Mouse (Mus musculus) embryonic facial prominence, embryonic 15.5 days (tissue): ENCODE data around the gene Ttc17. TPM values are rescaled to one million over a fixed set of nuclear protein-coding genes. Genes with fewer than 3 reads are reported as not detected.

Experiments used
- ATAC-seq: fragments of 200-750 bp; cut with Nextera tagmentation; 2 replicates; pipeline ENCODE4 v1.8.0; 2017; ENCODE audit warnings: low read depth, moderate TSS enrichment; ENCODE audit not compliant: insufficient number of reproducible peaks, low FRiP score, low TSS enrichment
- H3K27ac ChIP-seq: fragments of 300-500 bp; sonication (generic); replicated peaks from 2 replicates; pipeline ENCODE4 v1.5.1; 2015; ENCODE audit warnings: mild to moderate bottlenecking, inconsistent platforms
- H3K27me3 ChIP-seq: fragments of 300-500 bp; sonication (generic); 2 replicates; pipeline ENCODE4 v1.6.1; 2015; ENCODE audit warnings: inconsistent platforms
- H3K36me3 ChIP-seq: fragments of 300-500 bp; sonication (generic); 2 replicates; pipeline ENCODE4 v1.6.1; 2015; ENCODE audit warnings: mild to moderate bottlenecking, inconsistent platforms
- H3K4me1 ChIP-seq: fragments of 300-500 bp; sonication (generic); 2 replicates; pipeline ENCODE4 v1.6.1; 2015; ENCODE audit warnings: inconsistent platforms
- H3K4me2 ChIP-seq: fragments of 300-500 bp; sonication (generic); replicated peaks from 2 replicates; pipeline ENCODE4 v1.6.1; 2015; ENCODE audit warnings: mild to moderate bottlenecking, inconsistent platforms
- H3K4me3 ChIP-seq: fragments of 300-500 bp; sonication (generic); replicated peaks from 2 replicates; pipeline ENCODE4 v1.5.1; 2015; ENCODE audit warnings: mild to moderate bottlenecking, inconsistent platforms
- H3K9ac ChIP-seq: fragments of 300-500 bp; sonication (generic); 2 replicates; pipeline ENCODE4 v1.6.1; 2015; ENCODE audit warnings: inconsistent platforms
- H3K9me3 ChIP-seq: fragments of 300-500 bp; sonication (generic); replicated peaks from 2 replicates; pipeline ENCODE4 v1.6.1; 2016; ENCODE audit warnings: inconsistent platforms
- WGBS: fragments of 180-500 bp; shearing (Covaris S2); methylation state at CpG from one replicate; pipeline ENCODE4 v1.1.7; 2015; 5-methylcytosine and 5-hydroxymethylcytosine counted together
- polyA plus RNA-seq: library from polyadenylated mRNA; unstranded; fragments of >200 nt; fragmentation: Nextera tagmentation; extraction: Ambion mirVana; gene quantifications from 2 replicates; pipeline ENCODE4 v1.2.1, GENCODE M21; 2015

Ttc17 gene
- polyA plus RNA-seq, 1 experiment from 2014 or later, result 18.9 TPM

- Histone ChIP-seq H3K27me3 (no peaks in the 10 kb centered on the region), H3K9me3 (no peaks in the 10 kb centered on the region), H3K36me3 (peaks cover 38% of the 10 kb centered on the region), H3K4me1 (no peaks in the 10 kb centered on the region), H3K4me3 (no peak overlapping the region), H3K9ac (no peak overlapping the region), H3K27ac (no peak overlapping the region), H3K4me2 (no peak overlapping the region)
- no peak for ATAC-seq
- WGBS, result 78% methylated on average over 11 of the region's 11 CpGs
Measured at GRCm38 (mm10) chr2:94378678-94379077, 27.8 kb downstream of the Ttc17 start.

- H3K27ac ChIP-seq, result no peak overlapping the region
- ATAC-seq, result no peak
- no peaks in the 10 kb centered on the region for H3K27me3 ChIP-seq
- peaks cover 71% of the 10 kb centered on the region for H3K36me3 ChIP-seq
- H3K4me3 ChIP-seq, result no peak overlapping the region
- no peaks in the 10 kb centered on the region for H3K4me1 ChIP-seq
- WGBS, result 86% methylated on average over 6 of the region's 6 CpGs
- H3K4me2 ChIP-seq, result no peak overlapping the region
- H3K9me3 ChIP-seq, result no peaks in the 10 kb centered on the region
- H3K9ac ChIP-seq, result no peak overlapping the region
Measured at GRCm38 (mm10) chr2:94371093-94371492, 35.4 kb downstream of the Ttc17 start.

GRCm38 (mm10) chr2:94363821-94364220 is 42.7 kb downstream of the Ttc17 start:
- Histone ChIP-seq H3K9me3 (no peaks in the 10 kb centered on the region), H3K4me2 (no peak overlapping the region), H3K4me3 (no peak overlapping the region), H3K36me3 (peaks cover 60% of the 10 kb centered on the region), H3K27ac (no peak overlapping the region), H3K9ac (no peak overlapping the region), H3K4me1 (no peaks in the 10 kb centered on the region), H3K27me3 (no peaks in the 10 kb centered on the region)
- no peak for ATAC-seq
- WGBS, result 95% methylated on average over 6 of the region's 6 CpGs

GRCm38 (mm10) chr2:94360398-94360973 is 46.0 kb downstream of the Ttc17 start:
- Histone ChIP-seq H3K4me1 (no peaks in the 10 kb centered on the region), H3K27ac (no peak overlapping the region), H3K9ac (no peak overlapping the region), H3K36me3 (peaks cover 68% of the 10 kb centered on the region), H3K4me3 (no peak overlapping the region), H3K4me2 (no peak overlapping the region), H3K9me3 (no peaks in the 10 kb centered on the region), H3K27me3 (no peaks in the 10 kb centered on the region)
- 76% methylated on average over 4 of the region's 4 CpGs for WGBS
- no peak for ATAC-seq

- WGBS, result 68% methylated on average over 6 of the region's 6 CpGs
- no peak for ATAC-seq
- Histone ChIP-seq H3K4me3 (no peak overlapping the region), H3K27me3 (no peaks in the 10 kb centered on the region), H3K9ac (no peak overlapping the region), H3K9me3 (no peaks in the 10 kb centered on the region), H3K27ac (no peak overlapping the region), H3K36me3 (peaks cover 12% of the 10 kb centered on the region; the same call in 1 of the 2 replicates), H3K4me1 (peaks cover 3% of the 10 kb centered on the region; the same call in 1 of the 2 replicates), H3K4me2 (no peak overlapping the region)
Measured at GRCm38 (mm10) chr2:94348165-94348591, 58.3 kb downstream of the Ttc17 start.

- ATAC-seq, result no peak
- Histone ChIP-seq H3K4me1 (peaks cover 3% of the 10 kb centered on the region; the same call in 1 of the 2 replicates), H3K27me3 (no peaks in the 10 kb centered on the region), H3K4me3 (no peak overlapping the region), H3K27ac (no peak overlapping the region), H3K4me2 (no peak overlapping the region), H3K9ac (no peak overlapping the region), H3K9me3 (no peaks in the 10 kb centered on the region), H3K36me3 (peaks cover 21% of the 10 kb centered on the region; the same call in 1 of the 2 replicates)
- 89% methylated on average over 5 of the region's 5 CpGs for WGBS
Measured at GRCm38 (mm10) chr2:94346746-94347145, 59.7 kb downstream of the Ttc17 start.

GRCm38 (mm10) chr2:94344624-94345023 is 61.9 kb downstream of the Ttc17 start:
- Histone ChIP-seq H3K4me2 (no peak overlapping the region), H3K4me1 (peaks cover 3% of the 10 kb centered on the region; the same call in 1 of the 2 replicates), H3K36me3 (peaks cover 30% of the 10 kb centered on the region), H3K9me3 (no peaks in the 10 kb centered on the region), H3K27ac (no peak overlapping the region), H3K27me3 (no peaks in the 10 kb centered on the region), H3K9ac (no peak overlapping the region), H3K4me3 (no peak overlapping the region)
- WGBS, result 89% methylated on average over 4 of the region's 4 CpGs
- ATAC-seq, result no peak

GRCm38 (mm10) chr2:94343290-94344285 is 62.9 kb downstream of the Ttc17 start:
- H3K4me3 ChIP-seq, result no peak overlapping the region
- 79% methylated on average over 12 of the region's 12 CpGs for WGBS
- no peaks in the 10 kb centered on the region for H3K9me3 ChIP-seq
- H3K9ac ChIP-seq, result no peak overlapping the region
- no peak for ATAC-seq
- peaks cover 30% of the 10 kb centered on the region for H3K36me3 ChIP-seq
- H3K27me3 ChIP-seq, result no peaks in the 10 kb centered on the region
- peaks cover 3% of the 10 kb centered on the region; the same call in 1 of the 2 replicates for H3K4me1 ChIP-seq
- 0 out of 2 replicates have a peak overlapping the region, but pooled peaks have one; percentile 4 for H3K27ac ChIP-seq
- H3K4me2 ChIP-seq, result no peak overlapping the region

- no peak overlapping the region for H3K9ac ChIP-seq
- H3K4me2 ChIP-seq, result no peak overlapping the region
- no peaks in the 10 kb centered on the region for H3K9me3 ChIP-seq
- peaks cover 3% of the 10 kb centered on the region; the same call in 1 of the 2 replicates for H3K4me1 ChIP-seq
- no peak for ATAC-seq
- 59% methylated on average over 1 of the region's 1 CpGs for WGBS
- no peak overlapping the region for H3K27ac ChIP-seq
- H3K4me3 ChIP-seq, result no peak overlapping the region
- H3K36me3 ChIP-seq, result peaks cover 35% of the 10 kb centered on the region
- H3K27me3 ChIP-seq, result no peaks in the 10 kb centered on the region
Measured at GRCm38 (mm10) chr2:94340769-94341168, 65.7 kb downstream of the Ttc17 start.

- Histone ChIP-seq H3K36me3 (peaks cover 41% of the 10 kb centered on the region), H3K4me2 (no peak overlapping the region), H3K27ac (no peak overlapping the region), H3K9me3 (no peaks in the 10 kb centered on the region), H3K4me1 (0 out of 2 replicates have a peak, but pooled peaks cover under 1% of the 10 kb centered on the region), H3K9ac (no peak overlapping the region), H3K4me3 (no peak overlapping the region), H3K27me3 (no peaks in the 10 kb centered on the region)
- WGBS, result 91% methylated on average over 5 of the region's 5 CpGs
- no peak for ATAC-seq
Measured at GRCm38 (mm10) chr2:94339495-94339894, 67.0 kb downstream of the Ttc17 start.

- H3K4me3 ChIP-seq, result no peak overlapping the region
- no peak overlapping the region for H3K27ac ChIP-seq
- H3K27me3 ChIP-seq, result no peaks in the 10 kb centered on the region
- no peaks in the 10 kb centered on the region for H3K4me1 ChIP-seq
- H3K36me3 ChIP-seq, result peaks cover 37% of the 10 kb centered on the region
- WGBS, result 94% methylated on average over 9 of the region's 9 CpGs
- no peaks in the 10 kb centered on the region for H3K9me3 ChIP-seq
- no peak overlapping the region for H3K4me2 ChIP-seq
- no peak overlapping the region for H3K9ac ChIP-seq
- ATAC-seq, result no peak
Measured at GRCm38 (mm10) chr2:94336336-94336735, 70.2 kb downstream of the Ttc17 start.
